Mouse (Mus musculus): ENCODE measurements at regions not wholly inside any gene's neighbourhood (a gene's known extent, or its start where the extent isn't known, plus 50 kb on each side); places are given as distances from the start of the nearest gene placed in this dataset.
A peak's percentile ranks its signal among the peaks of the same experiment; 100 is the strongest.
"Not testable (repeated sequence)": the region's sequence is repeated elsewhere in the genome, so short reads cannot be mapped to it uniquely, and the experiment has no call there.

DNA sequence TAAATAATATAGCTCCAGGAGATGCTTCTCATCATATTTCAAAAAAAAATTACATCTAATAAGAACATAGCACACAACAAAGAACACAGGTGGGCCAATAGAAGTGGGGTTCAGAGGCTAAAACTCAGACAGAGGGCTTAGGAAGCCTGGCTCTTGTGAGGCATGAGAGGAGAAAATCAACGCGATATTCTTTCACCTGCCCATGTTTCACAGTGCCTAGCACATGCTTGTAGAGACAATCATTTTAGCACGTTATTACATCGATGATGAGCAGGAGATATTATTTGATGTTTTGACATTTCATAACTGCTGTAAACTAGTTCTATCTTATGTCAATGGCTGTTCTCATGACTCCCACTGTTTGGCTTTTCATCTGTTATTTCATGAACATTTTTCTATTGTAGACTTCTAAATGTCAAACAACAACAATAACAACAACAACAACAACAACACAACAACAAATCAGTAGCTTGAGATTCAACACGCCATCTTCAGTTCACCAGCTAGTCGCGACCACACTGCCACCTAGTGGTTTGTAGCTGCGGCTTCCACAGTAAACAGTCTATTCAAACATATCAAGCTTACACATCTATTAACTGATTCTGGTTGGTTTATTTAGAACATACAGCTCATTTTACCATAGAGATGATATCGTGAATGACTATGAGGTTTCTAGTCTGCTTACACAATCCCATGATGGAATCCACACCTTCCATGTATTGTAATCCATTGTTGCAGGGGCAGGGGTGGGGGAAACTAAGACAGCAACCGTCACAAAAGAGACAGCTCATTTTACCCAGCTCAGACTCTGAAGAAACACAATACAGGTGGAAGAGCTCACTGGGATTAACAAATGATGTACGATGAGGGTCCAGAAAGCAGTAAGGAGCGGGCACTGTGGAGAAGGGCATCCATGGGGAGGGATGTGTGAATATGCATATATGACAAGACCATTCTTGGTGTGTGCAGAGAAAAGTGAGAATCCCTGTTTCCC, 60.5 kb upstream of the Tmem200a start:
- peak; percentile 7 for DNase-seq (ENCODE audit: extremely low read depth, insufficient read length, low spot score)

DNA sequence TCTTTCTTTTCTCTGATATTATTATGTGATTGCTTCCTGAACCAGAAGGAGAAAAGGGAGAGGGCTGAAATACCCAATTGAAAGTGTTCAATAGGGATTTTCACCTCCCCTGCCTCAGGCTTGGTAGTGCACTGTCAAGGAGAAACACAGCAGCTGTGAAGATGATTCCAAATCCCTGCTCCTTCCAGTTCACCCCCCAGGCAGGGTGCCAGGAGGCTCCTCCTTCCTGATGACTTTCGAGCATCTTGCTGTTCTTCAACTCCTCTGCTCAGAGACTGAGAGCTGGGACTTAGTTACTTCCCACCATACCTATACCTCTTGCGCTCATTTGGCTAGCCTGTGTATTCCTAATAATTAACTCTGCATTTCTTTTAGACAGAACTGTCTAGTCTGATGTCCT, 73.7 kb upstream of the Tmem200a start:
- no peak for DNase-seq (ENCODE audit: extremely low read depth, insufficient read length, low spot score)

DNA sequence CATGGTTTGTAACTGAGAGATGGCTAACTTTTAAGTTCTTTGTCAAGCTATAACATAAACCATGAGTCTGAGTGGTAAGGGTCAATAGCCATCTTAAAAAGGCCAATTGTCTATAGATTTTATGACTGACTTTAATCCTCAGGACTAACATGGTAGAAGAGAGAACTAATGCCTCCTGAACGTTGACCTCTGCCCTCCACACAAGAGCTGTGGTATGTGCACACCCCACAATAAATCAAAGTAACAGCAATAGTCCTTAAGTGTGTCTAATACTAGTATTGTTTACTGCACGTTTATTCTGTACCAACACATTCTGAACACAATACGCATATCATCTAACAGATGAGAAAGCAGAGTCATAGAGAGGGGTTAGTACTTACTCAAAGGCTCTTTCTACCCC, 70.7 kb upstream of the Samd3 start:
- DNase-seq (ENCODE audit: extremely low read depth, insufficient read length, low spot score) = no peak

DNA sequence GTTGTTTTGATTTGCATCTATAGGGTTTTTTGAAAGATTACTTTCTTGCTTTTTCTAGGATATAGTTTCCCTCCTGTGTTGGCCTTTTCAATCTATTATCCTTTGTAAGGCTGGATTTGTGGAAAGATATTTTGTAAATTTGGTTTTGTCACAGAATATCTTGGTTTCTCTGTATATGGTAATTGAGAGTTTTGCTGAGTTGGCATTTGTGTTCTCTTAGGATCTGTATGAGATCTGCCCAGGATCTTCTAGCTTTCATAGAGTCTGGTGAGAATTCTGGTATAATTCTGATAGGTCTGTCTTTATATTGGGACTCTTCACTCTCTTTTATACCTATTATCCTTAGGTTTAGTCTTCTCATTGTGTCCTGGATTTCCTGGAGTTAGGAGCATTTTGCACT, 68.4 kb upstream of the Samd3 start:
- DNase-seq (ENCODE audit: extremely low read depth, insufficient read length, low spot score) = not testable (repeated sequence)

DNA sequence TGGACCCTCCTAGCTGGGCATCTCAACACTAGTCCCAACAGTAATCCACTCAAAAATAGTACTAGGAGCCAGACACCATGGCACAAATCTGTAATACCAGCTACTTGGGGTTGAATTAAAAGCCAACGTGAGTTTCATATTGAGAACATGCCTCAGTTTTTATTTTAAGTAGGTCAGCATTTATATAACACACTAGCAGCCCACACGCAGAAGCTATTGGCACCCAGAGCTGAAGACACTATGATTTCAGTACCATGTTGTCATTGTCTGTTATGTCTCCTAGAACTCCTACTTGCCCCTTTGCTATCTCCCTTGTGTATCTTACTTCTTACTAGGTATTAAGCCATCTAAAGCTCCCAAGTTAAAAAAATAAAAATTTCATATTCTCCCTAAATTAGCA, 65.0 kb upstream of the Samd3 start:
- DNase-seq (ENCODE audit: extremely low read depth, insufficient read length, low spot score) = no peak

DNA sequence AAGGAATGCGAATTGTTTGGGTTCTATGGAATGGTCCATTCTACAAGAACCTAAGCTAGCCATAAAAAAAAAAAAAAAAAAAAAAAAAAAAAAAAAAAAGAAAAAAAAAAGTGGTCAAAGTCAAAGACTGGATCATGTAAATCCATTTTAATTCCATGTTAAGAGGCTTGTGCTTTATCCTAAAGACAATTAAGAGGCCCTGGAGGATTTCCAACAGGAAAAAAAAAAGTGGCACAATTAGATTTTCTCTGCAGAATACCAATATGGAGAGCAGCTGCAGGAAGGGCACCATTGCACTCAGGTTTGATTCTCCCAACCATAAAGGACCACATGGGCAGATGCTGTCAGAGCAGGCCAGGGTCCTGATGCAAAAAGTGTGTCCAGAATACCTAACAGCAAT, 51.9 kb upstream of the Samd3 start:
- no peak for DNase-seq (ENCODE audit: extremely low read depth, insufficient read length, low spot score)

DNA sequence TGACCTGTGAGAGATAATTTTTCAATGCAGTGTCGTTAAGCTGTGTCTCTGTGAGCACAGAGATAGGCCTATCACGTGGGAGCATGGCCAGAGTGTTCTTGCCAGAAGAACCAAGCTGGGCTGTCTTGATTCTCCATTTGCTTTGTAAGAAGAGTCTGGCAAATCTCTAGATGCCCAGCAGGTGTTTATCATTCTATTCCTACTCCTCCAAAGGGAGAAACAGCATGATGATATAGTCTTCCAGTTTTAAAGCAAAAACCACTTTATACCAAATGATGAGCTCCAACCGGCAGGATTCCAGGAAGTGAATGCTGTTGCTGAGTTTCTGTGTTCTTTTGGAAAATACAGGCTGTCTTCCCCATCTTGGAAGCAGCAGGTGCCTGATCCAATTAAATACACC, 51.2 kb upstream of the Samd3 start:
- DNase-seq (ENCODE audit: extremely low read depth, insufficient read length, low spot score) = no peak
